Mouse (Mus musculus) testis, adult 2 months (tissue): Measurements from ENCODE around the gene Grifin. TPM values are rescaled to one million over a fixed set of nuclear protein-coding genes. Genes with fewer than 3 reads are reported as not detected.

ENCODE experiments used
- H3K27ac ChIP-seq: fragments of 200-500 bp; 2 replicates; pipeline ENCODE4 v1.5.1; 2012; ENCODE audit warnings: low read depth, low read length; ENCODE audit not compliant: control insufficient read depth, insufficient read depth
- H3K27me3 ChIP-seq: fragments of 200-500 bp; 2 replicates; pipeline ENCODE4 v1.6.1; 2012; ENCODE audit warnings: mild to moderate bottlenecking, low read length, moderate library complexity; ENCODE audit not compliant: control insufficient read depth, insufficient read depth
- H3K36me3 ChIP-seq: fragments of 200-500 bp; 2 replicates; pipeline ENCODE4 v1.6.1; 2012; ENCODE audit warnings: mild to moderate bottlenecking, low read length; ENCODE audit not compliant: control insufficient read depth, insufficient read depth
- H3K4me1 ChIP-seq: fragments of 200-500 bp; 2 replicates; pipeline ENCODE4 v1.6.1; 2012; ENCODE audit warnings: low read length; ENCODE audit not compliant: control insufficient read depth, insufficient read depth
- H3K4me3 ChIP-seq: fragments of 200-500 bp; 2 replicates; pipeline ENCODE4 v1.5.1; 2012; ENCODE audit warnings: low read depth, mild to moderate bottlenecking, low read length, moderate library complexity, mixed read lengths; ENCODE audit not compliant: control insufficient read depth
- CTCF ChIP-seq: fragments of 200-500 bp; IDR thresholded peaks from 2 replicates; pipeline ENCODE4 v1.5.1; 2012; ENCODE audit warnings: low read depth, mild to moderate bottlenecking, inconsistent platforms, low read length, moderate library complexity; ENCODE audit not compliant: control insufficient read depth, insufficient read depth, insufficient replicate concordance
- POLR2A ChIP-seq: fragments of 200-500 bp; IDR thresholded peaks from 2 replicates; pipeline ENCODE4 v1.6.1; 2012; ENCODE audit warnings: low read depth, mild to moderate bottlenecking, inconsistent platforms, low read length, moderate library complexity; ENCODE audit not compliant: control insufficient read depth
- polyA plus RNA-seq: library from polyadenylated mRNA; depleted of rRNA; stranded (reverse); fragments of >200 nt; gene quantifications from 2 replicates; pipeline ENCODE4 v1.2.3, GENCODE M21; 2012; rRNA removed

Gene Grifin
- polyA plus RNA-seq, result not detected in 2 replicates

GRCm38 (mm10) chr5:140564896-140565295 is at the start of gene Grifin:
Gene Grifin, minus strand, starts transcription at chr5:140565071.
- Histone ChIP-seq H3K4me3 (no peak within 1 kb of the TSS), H3K27me3 (no peaks in the 10 kb centered on the region), H3K27ac (no peak within 1 kb of the TSS), H3K4me1 (peaks cover 14% of the 10 kb centered on the region), H3K36me3 (no peaks in the 10 kb centered on the region)
- TF ChIP-seq POLR2A (no peak), CTCF (no peak)

DNA sequence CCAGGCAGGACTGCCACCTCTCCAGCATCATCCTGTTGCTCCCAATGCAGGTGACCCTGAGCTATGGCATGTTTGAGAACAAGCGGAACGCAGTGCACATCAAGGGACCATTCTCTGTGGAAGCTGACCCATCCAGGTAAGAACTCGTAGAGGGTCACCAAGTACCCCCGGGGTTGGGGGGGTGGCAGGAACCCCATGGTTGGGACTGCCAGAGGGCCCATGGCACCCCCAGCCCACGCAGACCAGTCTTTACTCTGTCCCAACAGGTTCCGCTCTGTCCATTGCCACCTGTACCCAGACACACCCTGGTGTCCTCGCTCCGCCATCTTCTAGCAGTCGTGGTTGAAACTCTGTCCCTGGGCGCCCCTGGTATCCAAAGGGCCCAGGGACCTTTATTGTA is 49.3 kb upstream of the Grifin start:
- no peak for TF ChIP-seq POLR2A
- no peak for TF ChIP-seq CTCF
- no peaks in the 10 kb centered on the region for H3K36me3 ChIP-seq
- H3K27me3 ChIP-seq, result no peaks in the 10 kb centered on the region
- H3K27ac ChIP-seq, result no peak overlapping the region
- H3K4me3 ChIP-seq, result no peak overlapping the region
- H3K4me1 ChIP-seq, result peaks cover 6% of the 10 kb centered on the region; the same call in 1 of the 2 replicates

DNA sequence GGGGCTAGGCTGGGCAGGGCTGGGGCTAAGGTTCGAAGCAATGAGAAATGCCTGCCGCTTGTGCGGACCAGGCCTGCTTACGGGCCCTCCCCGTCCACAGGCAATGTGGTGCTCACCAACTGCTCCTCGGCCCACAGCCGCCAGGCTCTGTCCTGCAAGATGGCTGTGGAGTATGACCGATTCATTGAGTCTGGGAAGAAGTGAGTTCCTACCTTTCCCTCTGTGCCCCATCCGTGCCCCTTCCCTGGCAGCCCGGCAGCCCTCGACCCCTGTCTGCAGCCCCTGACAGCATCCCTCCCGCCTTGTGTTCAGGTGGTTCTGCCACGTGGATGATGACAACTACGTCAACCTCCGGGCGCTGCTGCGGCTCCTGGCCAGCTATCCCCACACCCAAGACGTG is 47.3 kb upstream of the Grifin start:
- no peak overlapping the region for H3K27ac ChIP-seq
- H3K36me3 ChIP-seq, result no peaks in the 10 kb centered on the region
- no peak for TF ChIP-seq POLR2A
- TF ChIP-seq CTCF, result no peak
- no peaks in the 10 kb centered on the region; the same call in none of the 2 replicates for H3K27me3 ChIP-seq
- H3K4me1 ChIP-seq, result peaks cover 16% of the 10 kb centered on the region
- H3K4me3 ChIP-seq, result no peak overlapping the region

DNA sequence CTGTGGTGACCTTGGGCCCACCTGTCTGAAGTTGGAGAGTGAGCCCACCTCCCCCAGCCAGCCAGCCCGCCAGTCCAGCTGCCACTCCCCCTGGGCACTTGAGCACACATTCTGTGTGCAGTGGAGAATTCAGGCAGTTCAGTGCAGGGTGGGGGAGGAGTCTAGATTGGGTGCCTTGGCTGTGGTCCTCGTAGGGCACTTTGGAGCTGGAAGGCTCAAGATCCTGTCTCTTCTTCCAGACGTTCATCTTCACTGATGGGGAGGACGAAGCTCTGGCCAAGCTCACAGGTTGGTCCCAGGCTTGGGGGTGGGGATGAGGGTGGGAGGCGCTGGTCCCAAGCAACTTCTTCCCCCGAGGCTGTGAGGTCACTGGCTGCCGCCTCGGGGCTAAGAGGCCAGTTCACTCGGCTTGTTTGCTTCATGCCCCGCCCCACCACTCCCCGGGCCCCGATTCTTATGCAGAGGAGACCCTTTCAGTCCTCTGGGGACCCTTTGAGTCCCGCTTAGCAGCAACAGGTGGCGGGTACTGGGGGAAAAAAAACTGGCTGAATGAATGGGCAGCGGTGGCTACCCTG is 46.8 kb upstream of the Grifin start:
- Histone ChIP-seq H3K36me3 (no peaks in the 10 kb centered on the region), H3K4me1 (peaks cover 21% of the 10 kb centered on the region), H3K27ac (no peak overlapping the region), H3K27me3 (no peaks in the 10 kb centered on the region; the same call in none of the 2 replicates), H3K4me3 (no peak overlapping the region)
- no peak for TF ChIP-seq CTCF
- no peak for TF ChIP-seq POLR2A

DNA sequence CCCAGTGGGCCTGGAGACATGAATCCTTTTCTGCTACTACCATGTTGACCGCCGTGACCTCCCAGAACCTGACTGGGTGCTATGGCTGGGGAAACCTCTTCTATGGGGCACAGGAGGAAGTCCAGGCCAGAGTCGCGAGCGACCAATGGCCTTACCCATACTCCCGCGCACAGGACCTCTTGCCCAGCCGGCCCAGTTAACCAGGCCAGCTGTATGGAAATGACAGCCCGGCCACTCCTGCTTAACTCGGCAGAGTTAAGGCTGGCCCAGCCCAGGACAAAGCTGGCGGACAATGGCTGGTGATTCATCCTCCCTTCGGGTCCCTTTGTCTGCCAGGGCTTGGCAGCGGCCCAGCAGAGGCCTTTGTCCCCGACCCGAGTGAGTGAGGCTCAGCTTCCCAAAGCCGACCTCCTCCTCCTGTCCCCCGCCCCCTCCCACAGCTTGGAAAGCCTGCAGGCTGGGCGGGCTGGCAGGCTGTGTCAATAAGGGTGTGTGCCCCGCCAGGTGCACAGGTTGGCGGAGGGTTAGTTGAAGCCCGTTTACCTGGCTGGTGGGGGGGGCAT is 46.2 kb upstream of the Grifin start:
- TF ChIP-seq CTCF, result no peak
- TF ChIP-seq POLR2A, result no peak
- Histone ChIP-seq H3K4me3 (no peak overlapping the region), H3K27me3 (no peaks in the 10 kb centered on the region; the same call in none of the 2 replicates), H3K4me1 (peaks cover 25% of the 10 kb centered on the region), H3K36me3 (no peaks in the 10 kb centered on the region), H3K27ac (no peak overlapping the region)

GRCm38 (mm10) chr5:140610273-140611011 is 45.6 kb upstream of the Grifin start:
- TF ChIP-seq CTCF, result no peak
- no peak for TF ChIP-seq POLR2A

More at GRCm38 (mm10) chr5:140610273-140611011, 45.6 kb upstream of the Grifin start:
- H3K4me3 ChIP-seq, result no peak overlapping the region
- H3K4me1 ChIP-seq, result peaks cover 25% of the 10 kb centered on the region
- H3K27me3 ChIP-seq, result no peaks in the 10 kb centered on the region; the same call in none of the 2 replicates
- no peak overlapping the region; the same call in 1 of the 2 replicates for H3K27ac ChIP-seq
- H3K36me3 ChIP-seq, result no peaks in the 10 kb centered on the region
